Mouse (Mus musculus) neural tube, embryonic 14.5 days (tissue): ENCODE measurements around the gene Pla2g2c. TPM values are rescaled to one million over a fixed set of nuclear protein-coding genes. Genes with fewer than 3 reads are reported as not detected.

Experiments
- ATAC-seq: fragments of 200-750 bp; cut with Nextera tagmentation; 2 replicates; pipeline ENCODE4 v1.8.0; 2017; ENCODE audit warnings: low read depth, mild to moderate bottlenecking, moderate TSS enrichment, moderate library complexity
- H3K27ac ChIP-seq: fragments of 300-500 bp; sonication (generic); 2 replicates; pipeline ENCODE4 v1.5.1; 2014; ENCODE audit warnings: low read depth, mild to moderate bottlenecking, control low read depth, low read length, moderate library complexity, mixed read lengths
- H3K27me3 ChIP-seq: fragments of 300-500 bp; sonication (generic); 2 replicates; pipeline ENCODE4 v1.6.1; 2014; ENCODE audit warnings: low read length; ENCODE audit not compliant: control insufficient read depth, insufficient read depth
- H3K36me3 ChIP-seq: fragments of 300-500 bp; sonication (generic); 2 replicates; pipeline ENCODE4 v1.6.1; 2014; ENCODE audit warnings: low read length, mixed read lengths; ENCODE audit not compliant: control insufficient read depth, insufficient read depth
- H3K4me1 ChIP-seq: fragments of 300-500 bp; sonication (generic); 2 replicates; pipeline ENCODE4 v1.6.1; 2014; ENCODE audit warnings: low read length; ENCODE audit not compliant: control insufficient read depth, insufficient read depth
- H3K4me2 ChIP-seq: fragments of 300-500 bp; sonication (generic); 2 replicates; pipeline ENCODE4 v1.6.1; 2014; ENCODE audit warnings: mild to moderate bottlenecking, low read depth, low read length, control low read depth
- H3K4me3 ChIP-seq: fragments of 300-500 bp; sonication (generic); 2 replicates; pipeline ENCODE4 v1.5.1; 2014; ENCODE audit warnings: low read depth, low read length, control low read depth, mixed read lengths
- H3K9ac ChIP-seq: fragments of 300-500 bp; sonication (generic); replicated peaks from 2 replicates; pipeline ENCODE4 v1.6.1; 2014; ENCODE audit warnings: low read depth, mild to moderate bottlenecking, control low read depth, low read length, mixed read lengths
- H3K9me3 ChIP-seq: fragments of 300-500 bp; sonication (generic); 2 replicates; pipeline ENCODE4 v1.6.1; 2016; ENCODE audit warnings: low read length; ENCODE audit not compliant: control insufficient read depth
- WGBS: fragments of 180-500 bp; shearing (Covaris S2); extraction: QIAGEN DNeasy Blood & Tissue Kit; methylation state at CpG from one replicate; pipeline ENCODE4 v1.1.7; 2014; 5-methylcytosine and 5-hydroxymethylcytosine counted together
- polyA plus RNA-seq: library from polyadenylated mRNA; unstranded; fragments of >200 nt; fragmentation: Nextera tagmentation; extraction: Ambion mirVana; gene quantifications from 2 replicates; pipeline ENCODE4 v1.2.1, GENCODE M21; 2014

The Pla2g2c gene
- polyA plus RNA-seq, 1 experiment from 2014 or later = 0.35 TPM

GRCm38 (mm10) chr4:138693043-138693692, 31.4 kb upstream of the Pla2g2c start:
- no peak overlapping the region for H3K9ac ChIP-seq
- no peak overlapping the region for H3K27ac ChIP-seq
- no peak for ATAC-seq
- no peak overlapping the region for H3K4me2 ChIP-seq
- H3K4me3 ChIP-seq = no peak overlapping the region
- H3K9me3 ChIP-seq = no peaks in the 10 kb centered on the region
- 11% methylated on average over 12 of the region's 12 CpGs for WGBS
- peaks cover 36% of the 10 kb centered on the region for H3K4me1 ChIP-seq
- H3K36me3 ChIP-seq = no peaks in the 10 kb centered on the region
- H3K27me3 ChIP-seq = no peaks in the 10 kb centered on the region

DNA sequence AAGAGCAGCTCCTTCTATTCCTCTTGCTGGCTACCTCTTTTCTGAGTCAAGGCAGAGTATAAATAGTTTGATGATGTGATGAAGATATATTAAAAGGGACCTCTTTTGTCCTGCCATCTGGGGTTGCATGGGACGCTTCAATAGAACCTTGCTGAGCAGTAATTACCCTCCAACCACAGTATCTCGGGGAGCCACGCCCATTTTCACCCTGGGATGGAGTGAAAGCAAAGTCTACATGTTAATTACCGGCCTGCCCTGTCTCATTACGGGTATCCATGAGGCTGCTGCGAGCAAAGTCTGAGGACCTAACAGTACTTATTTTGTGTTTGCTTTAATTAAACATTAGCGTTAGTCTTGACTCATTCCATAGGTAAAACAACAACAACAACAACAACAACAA, 27.9 kb upstream of the Pla2g2c start:
- no peak overlapping the region for H3K9ac ChIP-seq
- H3K27ac ChIP-seq = no peak overlapping the region
- peaks cover 9% of the 10 kb centered on the region for H3K4me1 ChIP-seq
- H3K27me3 ChIP-seq = no peaks in the 10 kb centered on the region
- no peaks in the 10 kb centered on the region for H3K36me3 ChIP-seq
- no peak for ATAC-seq
- H3K9me3 ChIP-seq = no peaks in the 10 kb centered on the region
- WGBS = 7% methylated on average over 7 of the region's 7 CpGs
- no peak overlapping the region for H3K4me2 ChIP-seq
- H3K4me3 ChIP-seq = no peak overlapping the region

DNA sequence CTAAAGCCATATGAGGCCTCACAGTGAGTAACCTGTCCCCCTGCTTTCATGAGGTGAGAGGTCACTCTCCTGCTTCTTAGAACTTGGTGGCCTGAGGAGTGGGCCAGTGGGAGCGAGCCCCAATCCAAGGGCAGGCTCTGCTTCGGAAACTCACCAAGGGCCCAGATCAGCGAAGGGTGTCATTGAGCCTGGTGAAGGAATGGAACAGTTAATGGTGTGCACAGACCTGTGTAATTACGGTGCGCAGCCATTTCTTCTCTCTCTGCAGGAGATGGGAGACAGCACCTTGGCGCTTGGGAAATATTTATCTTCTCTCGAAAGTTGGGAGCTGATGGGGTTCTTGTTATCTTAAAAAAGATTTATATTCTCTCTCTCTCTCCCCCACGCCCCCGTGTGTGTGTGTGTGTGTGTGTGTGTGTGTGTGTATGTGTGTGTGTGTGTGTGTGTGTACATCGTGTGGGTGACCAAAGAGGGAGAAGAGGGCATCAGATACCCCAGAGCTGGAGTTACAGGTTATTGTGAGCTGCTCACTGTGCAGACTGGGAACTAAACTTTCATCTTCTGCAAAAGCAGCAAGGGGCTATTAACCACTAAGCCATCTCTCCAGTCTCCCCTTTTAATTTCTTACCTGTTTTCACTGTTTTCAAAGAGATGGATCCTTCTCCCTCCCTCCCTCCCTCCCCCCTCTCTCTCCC, 27.3 kb upstream of the Pla2g2c start:
- Histone ChIP-seq H3K27me3 (no peaks in the 10 kb centered on the region), H3K4me1 (0 out of 2 replicates have a peak, but pooled peaks cover 3% of the 10 kb centered on the region), H3K27ac (no peak overlapping the region), H3K4me3 (no peak overlapping the region), H3K9ac (no peak overlapping the region), H3K4me2 (no peak overlapping the region), H3K36me3 (no peaks in the 10 kb centered on the region), H3K9me3 (no peaks in the 10 kb centered on the region)
- ATAC-seq = no peak
- WGBS = 24% methylated on average over 10 of the region's 10 CpGs

- Histone ChIP-seq H3K4me1 (no peaks in the 10 kb centered on the region), H3K4me2 (no peak overlapping the region), H3K4me3 (no peak overlapping the region), H3K27me3 (no peaks in the 10 kb centered on the region), H3K9me3 (no peaks in the 10 kb centered on the region), H3K27ac (no peak overlapping the region), H3K9ac (no peak overlapping the region), H3K36me3 (no peaks in the 10 kb centered on the region)
- 67% methylated on average over 2 of the region's 2 CpGs for WGBS
- no peak for ATAC-seq
Measured at GRCm38 (mm10) chr4:138698296-138698695, 26.3 kb upstream of the Pla2g2c start.

DNA sequence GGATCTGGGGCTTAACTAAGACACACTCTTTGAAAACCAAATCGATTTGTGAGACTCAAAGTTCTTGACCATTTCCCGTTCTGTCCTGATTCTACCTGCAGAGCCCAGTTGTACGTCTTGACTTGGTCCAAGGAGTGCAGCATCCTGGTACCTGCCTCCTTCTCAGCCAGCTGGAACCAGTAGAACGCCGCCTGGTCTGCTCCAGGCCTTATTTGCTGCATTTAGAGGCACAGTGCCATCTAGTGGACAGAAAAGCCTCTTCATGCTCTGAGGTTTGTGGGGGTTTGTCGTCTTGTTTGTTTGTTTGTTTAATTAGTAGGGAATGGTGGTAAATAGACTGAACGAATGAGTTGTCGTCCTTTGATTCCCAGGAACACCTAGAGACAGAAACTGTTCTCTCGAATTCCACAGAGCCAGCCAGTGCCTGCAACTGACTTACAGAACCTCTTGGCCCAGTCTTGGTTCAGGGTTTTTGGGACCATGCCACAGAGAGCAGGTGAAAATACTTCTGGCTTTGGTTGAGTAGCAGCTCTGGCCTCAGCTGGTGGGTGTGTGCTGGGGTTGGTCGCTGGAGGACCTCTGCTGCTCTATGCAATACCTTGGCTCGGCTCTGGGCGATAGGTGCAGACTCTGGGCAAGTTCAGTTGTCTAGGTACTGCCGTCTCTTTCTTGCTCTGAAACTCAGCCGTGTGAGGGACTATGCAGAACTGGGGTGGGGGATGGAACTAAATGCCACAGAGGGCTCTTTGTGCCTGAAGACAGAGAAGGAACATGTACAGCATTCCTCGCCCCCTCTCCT, 24.2 kb upstream of the Pla2g2c start:
- 29% methylated on average over 15 of the region's 15 CpGs for WGBS
- no peaks in the 10 kb centered on the region for H3K27me3 ChIP-seq
- H3K9ac ChIP-seq = no peak overlapping the region
- peak; percentile 71; the same call in 1 of the 2 replicates for ATAC-seq
- no peak overlapping the region for H3K4me2 ChIP-seq
- H3K9me3 ChIP-seq = no peaks in the 10 kb centered on the region
- H3K36me3 ChIP-seq = no peaks in the 10 kb centered on the region
- no peaks in the 10 kb centered on the region for H3K4me1 ChIP-seq
- H3K27ac ChIP-seq = no peak overlapping the region
- no peak overlapping the region for H3K4me3 ChIP-seq

DNA sequence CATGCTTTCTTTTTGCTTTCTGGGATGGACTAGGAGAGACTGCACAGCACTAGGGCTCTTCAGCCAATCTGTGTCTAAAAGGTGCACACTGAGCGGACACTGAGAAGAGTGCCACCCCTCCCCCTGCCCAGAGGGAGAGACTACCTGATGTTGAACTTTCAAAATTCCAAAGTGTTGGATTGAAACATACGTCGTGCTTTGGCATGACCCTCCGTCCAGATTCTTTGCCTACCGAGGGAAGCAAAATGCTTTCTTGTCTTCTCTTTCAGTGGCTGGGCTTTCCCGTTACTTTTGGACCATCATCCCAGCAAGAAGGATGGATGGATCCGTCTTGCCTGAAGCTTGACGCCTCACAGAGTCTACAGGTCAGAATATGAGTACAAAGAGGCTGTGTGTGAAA, 23.5 kb upstream of the Pla2g2c start:
- Histone ChIP-seq H3K4me2 (no peak overlapping the region), H3K4me1 (no peaks in the 10 kb centered on the region), H3K36me3 (no peaks in the 10 kb centered on the region), H3K9me3 (no peaks in the 10 kb centered on the region), H3K4me3 (no peak overlapping the region), H3K9ac (no peak overlapping the region), H3K27ac (no peak overlapping the region), H3K27me3 (no peaks in the 10 kb centered on the region)
- ATAC-seq = no peak
- WGBS = 71% methylated on average over 8 of the region's 8 CpGs

- Histone ChIP-seq H3K9ac (no peak overlapping the region), H3K4me3 (no peak overlapping the region), H3K27ac (no peak overlapping the region), H3K4me1 (no peaks in the 10 kb centered on the region), H3K27me3 (no peaks in the 10 kb centered on the region), H3K4me2 (no peak overlapping the region), H3K36me3 (no peaks in the 10 kb centered on the region), H3K9me3 (no peaks in the 10 kb centered on the region)
- 75% methylated on average over 2 of the region's 2 CpGs for WGBS
- ATAC-seq = no peak
Measured at GRCm38 (mm10) chr4:138702031-138702430, 22.6 kb upstream of the Pla2g2c start.

GRCm38 (mm10) chr4:138702528-138702927, 22.1 kb upstream of the Pla2g2c start:
- no peak overlapping the region for H3K27ac ChIP-seq
- H3K4me1 ChIP-seq = no peaks in the 10 kb centered on the region
- H3K27me3 ChIP-seq = no peaks in the 10 kb centered on the region
- H3K4me3 ChIP-seq = no peak overlapping the region
- no peak overlapping the region for H3K4me2 ChIP-seq
- no peaks in the 10 kb centered on the region for H3K36me3 ChIP-seq
- H3K9ac ChIP-seq = no peak overlapping the region
- H3K9me3 ChIP-seq = no peaks in the 10 kb centered on the region
- no peak for ATAC-seq
- 89% methylated on average over 8 of the region's 8 CpGs for WGBS

DNA sequence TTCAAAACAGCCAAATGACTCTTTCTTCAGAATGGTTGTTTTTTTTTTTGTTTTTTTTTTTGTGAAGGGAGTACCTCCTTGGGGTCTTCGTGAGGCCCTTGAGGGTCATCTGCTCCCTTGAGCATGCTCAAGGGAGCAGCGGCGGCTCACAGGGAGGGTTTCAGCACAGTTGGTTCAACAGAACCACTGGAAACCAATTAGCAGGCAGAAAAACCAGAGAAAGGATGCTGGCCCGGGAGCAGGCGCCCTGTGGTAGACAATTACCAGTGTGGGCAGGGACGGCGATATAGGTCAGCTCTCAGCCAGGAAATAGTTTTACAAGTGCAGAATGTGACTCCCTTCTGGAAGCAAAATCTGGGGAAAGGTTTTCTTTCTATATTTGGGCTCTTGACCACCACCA, 21.0 kb upstream of the Pla2g2c start:
- no peak for ATAC-seq
- no peak overlapping the region for H3K4me3 ChIP-seq
- H3K4me1 ChIP-seq = no peaks in the 10 kb centered on the region
- no peak overlapping the region for H3K9ac ChIP-seq
- H3K27ac ChIP-seq = no peak overlapping the region
- H3K4me2 ChIP-seq = no peak overlapping the region
- 63% methylated on average over 7 of the region's 7 CpGs for WGBS
- H3K9me3 ChIP-seq = no peaks in the 10 kb centered on the region
- H3K27me3 ChIP-seq = no peaks in the 10 kb centered on the region
- H3K36me3 ChIP-seq = no peaks in the 10 kb centered on the region
